Mouse (Mus musculus) retina, embryonic 14.5 days (tissue): ENCODE data around the gene Fez1.

ENCODE experiments used
- DNase-seq: peaks from one replicate; pipeline ENCODE4 v3.0.0-alpha.2; 2015; ENCODE audit warnings: low spot score

The Fez1 gene

DNA sequence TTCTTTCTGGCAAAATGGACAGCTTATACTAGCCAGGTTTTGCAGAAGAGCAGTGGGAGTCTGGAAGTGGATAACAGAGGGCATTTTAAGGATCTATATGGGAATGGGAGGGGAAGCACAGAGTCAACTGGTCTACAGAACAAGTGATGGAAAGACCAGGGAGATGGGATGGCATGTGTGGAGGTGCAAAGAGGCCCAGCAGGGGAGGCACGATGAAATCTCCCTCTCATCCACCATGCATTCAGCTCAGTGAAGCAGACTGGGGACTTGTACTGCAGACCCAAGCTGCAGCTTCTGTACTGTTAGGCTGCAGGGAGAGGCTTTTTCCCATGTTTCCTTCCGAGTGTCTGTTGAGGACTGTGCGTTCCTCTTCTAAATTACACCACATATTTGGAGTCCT, 12.2 kb downstream of the Fez1 start:
- DNase-seq: peak; percentile 41

DNA sequence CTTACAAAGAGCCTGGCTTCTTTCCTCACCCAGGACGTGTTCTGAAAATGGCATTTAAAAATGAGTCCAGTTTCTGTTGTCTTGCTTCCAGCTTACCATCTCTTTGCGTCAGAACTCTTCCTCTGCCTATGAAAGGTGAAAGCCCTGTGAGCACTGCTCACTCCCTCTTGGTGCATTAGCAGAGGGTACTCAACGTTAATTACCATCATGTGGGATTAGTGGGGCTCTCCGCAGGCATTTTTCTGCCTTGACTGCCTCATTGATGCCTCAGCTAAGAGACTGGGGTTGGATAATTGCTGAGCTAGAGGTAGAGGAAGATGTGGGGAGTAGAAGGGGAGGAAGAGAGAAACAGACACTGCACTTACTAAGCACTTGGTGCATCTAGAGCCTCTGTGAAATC, 24.7 kb downstream of the Fez1 start:
- DNase-seq: peak; percentile 56

DNA sequence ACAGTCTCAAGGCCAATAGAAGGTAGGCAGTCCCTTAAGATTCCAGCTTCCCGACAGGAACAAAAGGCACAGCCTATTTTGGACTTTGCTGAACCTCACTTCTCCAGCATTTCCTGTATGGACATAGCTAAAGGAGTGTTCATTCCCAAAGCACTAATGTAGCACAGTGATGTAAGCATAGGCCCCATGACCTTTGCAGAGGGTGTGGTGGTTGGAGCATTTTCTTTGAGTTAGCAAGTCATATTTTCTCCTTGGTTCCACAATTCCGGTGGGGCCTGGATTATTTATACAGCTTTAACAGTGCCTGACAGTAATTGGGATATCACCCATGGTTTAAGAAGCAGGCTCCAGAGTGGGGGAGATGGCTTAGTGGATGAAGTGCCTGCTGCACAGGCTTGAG, 27.0 kb downstream of the Fez1 start:
- no peak for DNase-seq

- DNase-seq: no peak
Measured at GRCm38 (mm10) chr9:36850091-36850490, 28.4 kb downstream of the Fez1 start.

DNA sequence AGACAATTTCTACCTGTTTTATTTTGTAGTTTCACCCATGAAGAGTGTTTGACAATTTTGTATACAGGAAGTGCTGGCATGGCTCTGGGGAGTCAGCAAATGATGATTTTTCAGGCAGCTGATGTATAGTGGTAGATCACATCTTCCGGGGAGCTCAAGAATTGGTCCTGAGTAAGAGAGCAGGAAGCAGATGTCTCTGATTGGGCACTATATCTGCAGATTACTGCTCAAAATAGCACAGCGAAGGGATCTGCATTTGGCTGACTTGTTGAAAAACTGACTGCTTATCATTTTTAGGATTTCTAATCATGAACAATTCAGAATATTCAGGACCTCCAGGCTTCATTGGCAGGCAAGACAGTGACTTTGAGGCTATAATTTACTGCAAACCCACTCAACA, 30.5 kb downstream of the Fez1 start:
- DNase-seq: no peak

DNA sequence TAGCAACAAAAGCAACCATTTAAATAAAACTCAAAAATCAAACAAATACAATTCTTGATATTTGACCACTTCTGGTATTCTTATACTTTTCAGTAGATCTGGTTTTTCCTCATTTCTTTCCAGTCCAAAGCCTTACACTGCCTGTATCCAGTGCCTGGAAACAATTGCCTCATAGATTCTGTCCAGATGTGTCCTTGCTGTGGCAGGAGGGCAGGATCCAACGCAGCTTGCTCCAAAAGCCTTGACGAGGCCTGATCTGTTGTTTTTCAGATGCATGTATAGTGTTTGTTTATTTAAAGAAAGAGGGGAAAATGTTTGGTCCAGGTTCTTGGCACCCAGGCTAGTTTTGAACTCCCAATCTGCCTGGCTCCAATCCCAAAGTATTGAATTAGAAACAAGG, 34.7 kb downstream of the Fez1 start:
- DNase-seq: no peak

- DNase-seq: peak; percentile 43
Measured at GRCm38 (mm10) chr9:36857476-36858117, 35.9 kb downstream of the Fez1 start.

DNA sequence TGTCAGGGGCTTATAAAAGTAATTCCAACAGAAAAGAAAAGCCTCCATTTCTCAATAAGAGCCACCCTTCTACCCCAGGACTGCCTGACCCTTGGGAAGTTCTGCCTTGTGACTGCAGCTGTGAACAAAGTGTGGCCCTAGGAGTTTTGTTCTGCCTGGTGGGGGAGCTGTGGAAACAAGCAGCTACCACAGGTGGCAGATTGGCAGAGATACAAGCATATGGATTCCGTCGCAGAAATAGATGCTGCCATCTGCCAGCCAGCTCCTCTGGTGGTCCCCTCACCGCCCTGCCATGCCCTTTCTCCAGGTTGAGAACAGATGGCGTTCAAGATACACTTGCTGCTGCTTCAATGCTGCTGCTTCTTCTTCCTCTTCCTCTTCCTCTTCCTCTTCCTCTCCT, 37.0 kb downstream of the Fez1 start:
- DNase-seq: peak; percentile 59

- DNase-seq: no peak
Measured at GRCm38 (mm10) chr9:36862576-36862975, 40.9 kb downstream of the Fez1 start.

DNA sequence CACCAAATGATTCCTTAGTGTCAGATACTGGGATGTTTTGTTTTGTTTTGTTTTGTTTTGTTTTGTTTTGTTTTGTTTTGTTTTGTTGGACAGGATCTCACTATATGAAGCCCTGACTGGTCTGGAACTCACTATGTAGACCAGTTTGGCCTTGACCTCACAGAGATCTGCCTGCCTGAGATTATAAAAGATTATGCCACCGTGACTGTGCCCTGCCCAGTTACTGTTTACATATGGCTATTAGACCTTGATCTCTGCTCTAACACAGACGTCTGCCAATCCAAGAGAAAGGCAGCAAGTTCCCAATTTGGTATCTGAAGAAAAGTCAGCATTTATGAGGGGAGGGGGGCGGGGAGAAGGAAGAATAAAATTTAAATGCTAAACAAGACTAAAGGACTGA, 42.0 kb downstream of the Fez1 start:
- no peak for DNase-seq

- no peak for DNase-seq
Measured at GRCm38 (mm10) chr9:36864862-36865813, 43.5 kb downstream of the Fez1 start.

DNA sequence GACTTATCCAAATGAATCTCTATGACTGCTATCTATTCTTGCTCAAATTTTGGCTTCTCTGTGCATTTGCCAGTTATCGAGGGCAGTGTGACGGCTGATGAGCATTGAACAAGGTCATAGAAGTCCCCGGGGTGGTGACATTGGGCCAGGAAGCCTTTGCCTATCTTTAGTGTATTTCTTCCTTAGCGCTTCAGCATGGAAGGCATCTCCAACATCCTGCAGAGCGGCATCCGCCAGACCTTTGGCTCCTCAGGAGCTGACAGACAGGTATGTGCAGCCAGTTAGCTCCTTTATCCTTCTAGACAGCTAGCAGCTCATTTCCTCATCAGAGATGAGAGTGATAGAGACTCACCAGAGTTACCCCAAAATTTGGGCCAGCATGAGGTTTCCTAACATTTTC, 47.0 kb downstream of the Fez1 start:
- no peak for DNase-seq

DNA sequence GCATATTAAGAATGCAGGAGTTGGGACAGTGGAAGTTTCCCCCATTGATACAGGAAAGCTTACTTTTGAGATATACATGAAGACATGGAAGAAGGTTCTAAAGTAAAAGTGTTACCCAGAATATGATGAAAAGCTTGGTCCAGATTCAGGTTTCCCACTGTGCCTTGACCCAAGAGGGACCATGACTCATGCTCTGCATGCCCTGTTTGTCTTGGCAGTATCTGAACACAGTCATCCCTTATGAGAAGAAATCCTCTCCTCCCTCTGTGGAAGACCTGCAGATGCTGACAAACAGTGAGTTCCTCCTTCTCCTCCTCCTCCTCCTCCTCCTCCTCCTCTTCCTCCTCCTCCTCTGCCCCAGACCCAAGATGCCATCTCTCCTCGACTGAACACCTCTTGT, 48.6 kb downstream of the Fez1 start:
- DNase-seq: no peak

GRCm38 (mm10) chr9:36873796-36874195, 52.1 kb downstream of the Fez1 start:
- no peak for DNase-seq

GRCm38 (mm10) chr9:36876313-36876712, 54.6 kb downstream of the Fez1 start:
- DNase-seq: no peak

- no peak for DNase-seq
Measured at GRCm38 (mm10) chr9:36876787-36877186, 55.1 kb downstream of the Fez1 start.

- DNase-seq: no peak
Measured at GRCm38 (mm10) chr9:36881615-36882014, 60.0 kb downstream of the Fez1 start.

GRCm38 (mm10) chr9:36882034-36882745, 60.5 kb downstream of the Fez1 start:
- DNase-seq: no peak

DNA sequence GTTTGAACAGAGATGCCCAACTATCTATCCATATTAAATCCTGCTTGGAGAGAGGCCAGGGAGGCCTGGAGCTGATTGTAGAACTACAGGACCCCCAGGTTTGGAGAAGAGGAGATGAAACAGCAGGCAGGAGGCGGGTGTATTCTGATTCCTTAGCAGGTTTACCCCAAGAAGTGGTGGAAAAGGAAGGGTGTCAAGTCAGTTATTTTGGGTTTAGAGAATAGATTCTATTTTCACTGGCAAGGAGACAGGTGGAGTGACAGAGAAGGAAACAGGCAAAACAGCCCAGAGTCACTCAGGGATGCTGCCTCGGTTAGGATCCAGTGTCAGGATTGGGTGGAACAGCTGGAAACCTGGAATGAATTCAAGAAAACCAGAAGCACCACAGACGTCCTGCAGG, 61.9 kb downstream of the Fez1 start:
- DNase-seq: no peak

DNA sequence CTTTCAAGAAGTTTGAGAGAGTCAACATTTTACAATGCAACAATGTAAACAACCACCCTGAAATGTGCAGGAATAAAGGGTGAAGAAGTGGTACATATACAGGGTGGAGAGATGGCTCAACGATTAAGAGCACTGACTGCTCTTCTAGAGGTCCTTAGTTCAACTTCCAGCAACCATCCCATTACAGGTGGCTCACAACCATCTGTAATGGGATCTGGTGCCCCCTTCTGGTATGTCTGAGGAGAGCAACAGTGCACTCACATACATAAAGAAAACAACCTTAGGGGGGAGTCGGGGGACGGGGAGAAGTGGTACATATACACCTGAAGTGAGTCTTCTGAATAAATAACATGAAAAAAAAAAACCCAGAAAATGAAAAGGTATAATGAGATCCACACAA, 63.6 kb downstream of the Fez1 start:
- peak; percentile 63 for DNase-seq

GRCm38 (mm10) chr9:36890552-36890951, 68.9 kb downstream of the Fez1 start:
- peak; percentile 87 for DNase-seq

- DNase-seq: no peak
Measured at GRCm38 (mm10) chr9:36893413-36893990, 71.8 kb downstream of the Fez1 start.
